Mouse (Mus musculus) hindbrain, embryonic 11.5 days (tissue): Measurements from ENCODE around the gene Tbc1d8. TPM values are rescaled to one million over a fixed set of nuclear protein-coding genes. Genes with fewer than 3 reads are reported as not detected.

Experiments used
- ATAC-seq: fragments of 200-750 bp; cut with Nextera tagmentation; 2 replicates; pipeline ENCODE4 v1.8.0; 2017; ENCODE audit warnings: mild to moderate bottlenecking, moderate TSS enrichment, moderate library complexity; ENCODE audit not compliant: low FRiP score
- DNase-seq: peaks from one replicate; pipeline ENCODE4 v3.0.0-alpha.2; 2015; ENCODE audit warnings: low spot score
- H3K27ac ChIP-seq: fragments of 300-500 bp; sonication (generic); 2 replicates; pipeline ENCODE4 v1.5.1; 2014; ENCODE audit warnings: mild to moderate bottlenecking, low read depth, low read length
- H3K27me3 ChIP-seq: fragments of 300-500 bp; sonication (generic); 2 replicates; pipeline ENCODE4 v1.6.1; 2014; ENCODE audit warnings: mild to moderate bottlenecking, low read length, moderate library complexity, mixed read lengths; ENCODE audit not compliant: control insufficient read depth, insufficient read depth
- H3K36me3 ChIP-seq: fragments of 300-500 bp; sonication (generic); 2 replicates; pipeline ENCODE4 v1.6.1; 2014; ENCODE audit warnings: mild to moderate bottlenecking, low read length, moderate library complexity, mixed read lengths; ENCODE audit not compliant: control insufficient read depth, insufficient read depth
- H3K4me1 ChIP-seq: fragments of 300-500 bp; sonication (generic); replicated peaks from 2 replicates; pipeline ENCODE4 v1.6.1; 2014; ENCODE audit warnings: low read length, mixed read lengths; ENCODE audit not compliant: control insufficient read depth, insufficient read depth
- H3K4me2 ChIP-seq: fragments of 300-500 bp; sonication (generic); replicated peaks from 2 replicates; pipeline ENCODE4 v1.6.1; 2014; ENCODE audit warnings: mild to moderate bottlenecking, low read depth, low read length
- H3K4me3 ChIP-seq: fragments of 300-500 bp; sonication (generic); 2 replicates; pipeline ENCODE4 v1.5.1; 2014; ENCODE audit warnings: low read depth, low read length
- H3K9ac ChIP-seq: fragments of 300-500 bp; sonication (generic); 2 replicates; pipeline ENCODE4 v1.6.1; 2014; ENCODE audit warnings: low read depth, low read length
- H3K9me3 ChIP-seq: fragments of 300-500 bp; sonication (generic); 2 replicates; pipeline ENCODE4 v1.6.1; 2016; ENCODE audit warnings: low read length; ENCODE audit not compliant: control insufficient read depth
- WGBS: fragments of 180-500 bp; shearing (Covaris S2); extraction: QIAGEN DNeasy Blood & Tissue Kit; methylation state at CpG from one replicate; pipeline ENCODE4 v1.1.7; 2014; 5-methylcytosine and 5-hydroxymethylcytosine counted together
- polyA plus RNA-seq: library from polyadenylated mRNA; unstranded; fragments of >200 nt; fragmentation: Nextera tagmentation; extraction: Ambion mirVana; gene quantifications from 2 replicates; pipeline ENCODE4 v1.2.1, GENCODE M21; 2014

Tbc1d8 gene
- polyA plus RNA-seq, 1 experiment from 2014 or later, result 5.3 TPM

DNA sequence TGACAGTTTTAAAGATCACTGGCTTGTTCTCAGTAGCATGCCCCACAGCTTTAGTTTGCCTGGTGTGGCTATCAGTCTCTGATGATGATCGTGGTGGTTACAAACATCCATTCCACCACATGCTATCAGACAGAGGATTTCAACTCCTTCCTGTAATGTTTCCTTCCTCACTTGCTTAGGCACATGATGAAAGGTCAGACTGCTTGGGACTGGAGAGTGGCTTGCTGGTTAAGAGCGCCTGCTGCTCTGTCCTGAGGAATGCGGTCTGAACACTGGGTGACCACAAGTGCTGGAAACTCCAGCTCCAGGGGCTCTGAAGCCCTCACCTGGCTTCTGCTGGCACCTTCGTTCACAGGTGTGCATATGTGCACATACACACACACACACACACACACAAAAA lies 50.3 kb downstream of the Tbc1d8 start:
- H3K9ac ChIP-seq, result no peak overlapping the region
- 86% methylated on average over 4 of the region's 4 CpGs for WGBS
- no peaks in the 10 kb centered on the region for H3K4me1 ChIP-seq
- H3K9me3 ChIP-seq, result no peaks in the 10 kb centered on the region
- no peak overlapping the region for H3K4me3 ChIP-seq
- H3K27ac ChIP-seq, result no peak overlapping the region
- H3K27me3 ChIP-seq, result no peaks in the 10 kb centered on the region
- ATAC-seq, result no peak
- H3K4me2 ChIP-seq, result no peak overlapping the region
- H3K36me3 ChIP-seq, result no peaks in the 10 kb centered on the region
- no peak for DNase-seq

DNA sequence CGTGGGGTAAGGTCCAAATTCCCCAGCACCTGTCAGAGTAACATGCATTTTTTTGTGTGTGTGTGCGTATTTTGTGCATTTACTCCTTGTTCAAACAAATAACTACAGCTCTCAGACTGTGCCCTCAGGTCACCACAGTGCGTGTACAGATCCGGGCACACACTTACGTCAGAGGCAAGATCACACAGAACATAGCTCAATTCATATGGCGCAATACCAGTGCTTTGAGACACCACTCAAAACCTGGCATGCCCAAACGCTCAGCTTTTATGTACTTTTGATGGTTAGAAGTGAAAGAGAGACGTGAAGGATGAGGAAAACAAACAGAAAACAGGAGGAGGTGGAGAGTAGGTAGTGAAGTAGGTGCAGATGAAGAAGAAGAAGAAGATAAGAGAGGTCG lies 53.1 kb downstream of the Tbc1d8 start:
- WGBS, result 93% methylated on average over 9 of the region's 9 CpGs
- ATAC-seq (no peak), DNase-seq (no peak)
- no peak overlapping the region for H3K27ac ChIP-seq
- H3K4me2 ChIP-seq, result no peak overlapping the region
- H3K36me3 ChIP-seq, result no peaks in the 10 kb centered on the region
- H3K4me3 ChIP-seq, result no peak overlapping the region
- no peak overlapping the region for H3K9ac ChIP-seq
- H3K27me3 ChIP-seq, result no peaks in the 10 kb centered on the region
- H3K4me1 ChIP-seq, result no peaks in the 10 kb centered on the region
- H3K9me3 ChIP-seq, result no peaks in the 10 kb centered on the region

DNA sequence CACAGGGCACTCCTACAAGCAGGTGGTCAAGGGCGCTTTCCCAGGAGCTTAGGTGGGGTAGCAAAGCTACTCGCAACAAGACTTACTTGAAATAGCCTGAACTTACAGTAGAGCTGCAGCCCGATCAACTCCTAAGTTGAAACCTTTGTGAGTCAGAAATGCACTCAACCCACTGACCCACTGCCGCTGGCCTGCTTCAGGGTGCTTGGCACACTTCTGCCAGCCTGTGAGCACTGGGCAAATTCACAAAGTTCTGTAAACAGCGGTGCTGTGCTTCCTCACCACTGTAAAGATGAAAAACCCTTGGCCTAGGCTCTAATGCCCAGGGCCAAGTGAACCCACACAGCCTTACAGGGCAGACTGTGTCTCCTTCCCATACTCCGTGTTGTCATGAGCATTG lies 57.6 kb downstream of the Tbc1d8 start:
- Histone ChIP-seq H3K9ac (no peak overlapping the region), H3K27me3 (no peaks in the 10 kb centered on the region), H3K9me3 (no peaks in the 10 kb centered on the region), H3K4me2 (no peak overlapping the region), H3K27ac (no peak overlapping the region), H3K4me3 (no peak overlapping the region), H3K4me1 (no peaks in the 10 kb centered on the region), H3K36me3 (no peaks in the 10 kb centered on the region)
- WGBS, result 91% methylated on average over 6 of the region's 6 CpGs
- DNase-seq (no peak), ATAC-seq (no peak)

DNA sequence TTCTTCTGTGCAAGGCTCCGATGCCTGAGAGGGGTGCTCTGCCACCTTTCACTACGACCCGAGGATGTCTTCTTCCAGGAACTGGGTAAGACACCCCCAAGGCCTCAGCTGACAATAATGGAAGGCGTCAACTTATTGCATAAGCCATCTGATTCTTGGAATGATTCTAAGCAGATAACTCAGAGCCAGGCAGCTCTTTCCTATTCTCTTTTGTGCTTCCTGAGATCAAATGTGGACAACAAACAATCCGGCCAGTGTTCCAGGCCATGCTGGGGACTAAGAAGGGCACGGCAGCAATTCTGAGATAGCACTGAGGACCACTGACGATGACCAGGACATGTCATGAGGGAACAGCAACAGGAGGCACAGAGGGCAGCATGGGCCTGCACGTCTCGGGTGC lies 59.7 kb downstream of the Tbc1d8 start:
- DNase-seq (no peak), ATAC-seq (no peak)
- Histone ChIP-seq H3K4me2 (no peak overlapping the region), H3K9ac (no peak overlapping the region), H3K27ac (no peak overlapping the region), H3K9me3 (no peaks in the 10 kb centered on the region), H3K36me3 (no peaks in the 10 kb centered on the region), H3K27me3 (no peaks in the 10 kb centered on the region), H3K4me3 (no peak overlapping the region), H3K4me1 (no peaks in the 10 kb centered on the region)
- 90% methylated on average over 9 of the region's 9 CpGs for WGBS

DNA sequence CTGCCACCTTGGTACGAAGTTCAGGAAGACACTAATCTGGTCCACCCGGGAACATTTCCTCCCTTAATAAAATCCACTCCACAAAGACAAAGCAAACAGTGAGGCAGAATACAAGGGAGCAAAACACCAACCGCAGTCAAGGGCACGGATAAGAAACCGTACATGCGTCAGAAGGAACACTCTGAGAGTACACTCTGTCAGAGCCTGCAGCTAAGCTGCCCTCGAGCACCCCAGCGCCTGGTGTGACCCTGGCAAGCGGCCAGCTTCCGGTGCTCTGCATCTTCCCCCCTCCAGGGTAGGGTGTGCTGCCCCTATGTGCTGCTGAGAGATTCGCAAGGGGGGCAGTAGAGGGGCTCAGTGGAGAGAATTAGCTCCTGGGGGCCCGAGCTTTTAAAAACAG lies 60.7 kb downstream of the Tbc1d8 start:
- 48% methylated on average over 12 of the region's 12 CpGs for WGBS
- Histone ChIP-seq H3K9ac (no peak overlapping the region), H3K4me1 (no peaks in the 10 kb centered on the region), H3K36me3 (no peaks in the 10 kb centered on the region), H3K4me2 (no peak overlapping the region), H3K4me3 (no peak overlapping the region), H3K9me3 (no peaks in the 10 kb centered on the region), H3K27ac (no peak overlapping the region), H3K27me3 (no peaks in the 10 kb centered on the region)
- no peak for ATAC-seq
- DNase-seq, result peak; percentile 11

DNA sequence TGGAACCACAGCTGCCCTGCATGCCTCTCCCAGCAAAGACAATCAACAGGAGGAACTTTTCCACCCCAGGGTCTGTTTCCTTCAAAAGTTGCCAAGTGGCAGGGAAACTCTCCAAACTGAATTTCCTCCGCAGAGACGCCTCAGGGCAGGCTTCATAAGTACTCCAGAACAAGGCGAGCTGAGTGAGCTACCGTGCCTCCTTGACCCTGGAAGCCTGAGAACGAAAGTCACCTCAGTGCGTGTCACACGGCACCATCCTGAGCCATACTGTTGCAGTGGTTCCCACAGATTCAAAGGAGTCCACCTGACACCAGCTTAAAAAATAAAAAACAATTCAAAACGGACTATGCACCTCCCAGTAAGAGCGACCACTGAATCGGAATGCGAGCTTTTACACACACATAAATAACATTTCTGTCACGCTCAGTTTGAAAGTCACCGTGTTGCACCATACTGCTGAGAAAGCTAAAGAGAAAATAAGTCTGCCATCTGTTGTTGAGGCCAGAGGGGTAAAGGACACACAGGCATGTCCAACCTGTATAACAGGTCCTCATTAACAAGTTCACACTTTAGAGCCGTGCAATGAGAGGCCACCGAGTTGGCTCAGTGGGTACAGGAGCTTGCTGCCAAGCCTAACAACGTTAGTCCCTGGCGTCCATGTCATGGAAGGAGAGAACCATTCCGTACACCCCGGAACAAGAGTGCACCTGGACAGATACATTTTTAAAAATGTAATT lies 68.3 kb downstream of the Tbc1d8 start:
- DNase-seq (no peak), ATAC-seq (no peak)
- no peaks in the 10 kb centered on the region for H3K4me1 ChIP-seq
- no peak overlapping the region for H3K9ac ChIP-seq
- H3K36me3 ChIP-seq, result no peaks in the 10 kb centered on the region
- H3K4me2 ChIP-seq, result no peak overlapping the region
- H3K4me3 ChIP-seq, result no peak overlapping the region
- H3K9me3 ChIP-seq, result no peaks in the 10 kb centered on the region
- no peaks in the 10 kb centered on the region for H3K27me3 ChIP-seq
- WGBS, result 84% methylated on average over 19 of the region's 19 CpGs
- H3K27ac ChIP-seq, result no peak overlapping the region

DNA sequence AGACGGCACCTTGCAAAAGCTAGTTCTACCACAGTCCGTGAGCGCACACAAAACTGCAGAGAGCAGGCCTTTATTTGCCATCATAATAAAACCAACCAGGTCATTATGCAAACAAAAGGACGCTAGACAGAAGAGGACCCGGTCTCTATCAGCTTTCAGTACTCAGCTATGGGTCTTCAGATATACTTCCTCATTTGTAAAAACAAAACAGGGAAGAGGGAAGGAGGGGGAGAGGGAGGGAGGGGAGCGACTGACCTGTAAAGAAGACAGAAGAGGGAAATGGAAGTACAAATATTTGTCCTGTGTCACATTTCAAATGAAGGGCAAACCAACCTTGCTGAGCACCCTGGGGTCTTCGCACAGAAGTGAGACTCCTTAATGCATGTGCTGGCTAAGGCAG lies 69.9 kb downstream of the Tbc1d8 start:
- DNase-seq (no peak), ATAC-seq (no peak)
- Histone ChIP-seq H3K27ac (no peak overlapping the region), H3K4me1 (no peaks in the 10 kb centered on the region), H3K9ac (no peak overlapping the region), H3K4me3 (no peak overlapping the region), H3K36me3 (no peaks in the 10 kb centered on the region), H3K4me2 (no peak overlapping the region), H3K27me3 (no peaks in the 10 kb centered on the region), H3K9me3 (no peaks in the 10 kb centered on the region)
- WGBS, result 63% methylated on average over 7 of the region's 7 CpGs

DNA sequence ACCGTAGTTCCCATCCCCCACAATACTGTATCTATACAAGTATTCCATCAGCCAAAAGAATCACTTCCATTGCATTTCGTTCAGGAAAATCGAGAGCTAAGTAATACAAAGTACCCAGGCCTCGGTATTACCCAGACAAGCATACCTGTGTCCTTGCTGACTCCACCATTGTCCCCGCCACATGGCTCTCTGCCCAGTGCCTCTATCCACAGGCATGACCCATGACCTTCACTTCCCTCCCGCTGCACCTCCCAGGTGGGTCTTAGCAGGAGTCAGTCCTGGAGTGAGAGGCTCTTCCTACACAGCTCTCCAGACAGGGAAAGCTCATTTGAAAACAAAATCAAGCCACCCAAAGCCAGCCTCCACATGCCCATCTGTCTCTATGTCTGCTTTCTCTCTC lies 70.4 kb downstream of the Tbc1d8 start:
- Histone ChIP-seq H3K4me1 (no peaks in the 10 kb centered on the region), H3K27me3 (no peaks in the 10 kb centered on the region), H3K9me3 (no peaks in the 10 kb centered on the region), H3K27ac (no peak overlapping the region), H3K9ac (no peak overlapping the region), H3K4me3 (no peak overlapping the region), H3K36me3 (no peaks in the 10 kb centered on the region), H3K4me2 (no peak overlapping the region)
- no peak for DNase-seq
- whole genome bisulfite sequencing, result 89% methylated on average over 6 of the region's 6 CpGs
- no peak for ATAC-seq

DNA sequence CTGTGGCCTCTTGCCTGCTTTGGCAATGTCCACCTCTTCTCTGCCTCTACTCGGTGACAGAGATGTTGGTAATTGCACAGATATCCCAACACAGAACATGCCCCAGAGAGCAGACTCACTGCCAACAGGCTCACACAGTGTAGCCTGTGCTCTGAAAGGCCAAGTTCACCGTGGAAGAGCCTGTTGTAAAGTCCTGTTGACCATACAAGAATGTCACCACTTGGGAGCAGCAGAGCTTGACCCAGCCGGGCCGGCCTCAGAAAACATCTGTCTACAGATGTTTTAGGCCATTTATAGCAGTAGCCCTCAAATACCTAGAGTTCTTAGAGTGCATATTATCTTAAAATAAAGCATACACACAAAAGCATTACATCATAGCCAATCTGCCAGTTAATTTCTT lies 71.4 kb downstream of the Tbc1d8 start:
- Histone ChIP-seq H3K4me2 (no peak overlapping the region), H3K9me3 (no peaks in the 10 kb centered on the region), H3K36me3 (no peaks in the 10 kb centered on the region), H3K4me3 (no peak overlapping the region), H3K27me3 (no peaks in the 10 kb centered on the region), H3K27ac (no peak overlapping the region), H3K9ac (no peak overlapping the region), H3K4me1 (no peaks in the 10 kb centered on the region)
- WGBS, result 87% methylated on average over 4 of the region's 4 CpGs
- DNase-seq (no peak), ATAC-seq (no peak)
